28 mouse cellular contexts compared by ENCODE assay signal in genomic region chr6:16458279-16458678, GRCm38 (mm10).
DNase-seq lines count a peak whose midpoint lies in the region; ATAC-seq lines count a peak whose summit lies in the region.
"Had no signal": no experiment of that assay in that cellular context is flagged by ENCODE, and none has a peak within 500 bp of the region (broad histone marks: within the 10 kb centered on the region; RNA-seq: fewer than 3 reads in every experiment).

No protein-coding gene starts in this region.

- no peak overlapping the region for H3K4me3 ChIP-seq in forebrain, embryonic 15.5 days
- no peak overlapping the region for H3K4me3 ChIP-seq in forebrain, embryonic 11.5 days (ENCODE audit: low read depth, low read length)
- H3K4me3 ChIP-seq: embryonic facial prominence, embryonic 13.5 days; heart, adult 2 months; heart, embryonic 13.5 days; hindbrain, embryonic 15.5 days; liver, embryonic 12.5 days; megakaryocyte, embryonic 14.5 days; midbrain, embryonic 12.5 days; myocyte; neural tube, embryonic 12.5 days had no signal

- no peak overlapping the region for H3K4me2 ChIP-seq in forebrain, embryonic 15.5 days (replicated peaks)
- no peak overlapping the region for H3K4me2 ChIP-seq in forebrain, embryonic 11.5 days (ENCODE audit: low read depth, low read length, severe bottlenecking)
- H3K4me2 ChIP-seq: embryonic facial prominence, embryonic 13.5 days; heart, embryonic 13.5 days; hindbrain, embryonic 15.5 days; liver, embryonic 12.5 days; midbrain, embryonic 12.5 days; neural tube, embryonic 12.5 days had no signal

- DNase-seq in forebrain, embryonic 11.5 days (ENCODE audit: low spot score): no peak
- DNase-seq in layer of hippocampus, adult 11-12 months (ENCODE audit: low spot score): peak; percentile 7
- no peak for DNase-seq in layer of hippocampus, postnatal 36 days
- DNase-seq in right cerebral cortex, adult 2 months (ENCODE audit: low spot score in 2 of 2): peak; percentile 9 to 10
- DNase-seq in right cerebral cortex, postnatal 14 days: no peak
- DNase-seq: adrenal gland, adult 8-10 months; cerebellum, adult 11-12 months; cerebellum, adult 9-11 months; heart, adult 2 months; heart, postnatal 10 days; kidney, adult 11 months; kidney, postnatal 14 days; liver, postnatal 0 days; lung, postnatal 36 days; right cerebral cortex, adult 18-20 months; thymus, postnatal 4 days had no signal

- peak; percentile 29; the same call in 1 of the 2 replicates for ATAC-seq in forebrain, embryonic 15.5 days (replicated peaks)
- ATAC-seq in forebrain, embryonic 11.5 days (replicated peaks; ENCODE audit: low FRiP score): no peak
- no peak for ATAC-seq in megakaryocyte, adult 5-6 weeks (ENCODE audit: poor library complexity, severe bottlenecking)
- ATAC-seq: inflammation-experienced regulatory T-cells, adult 6 months; liver, embryonic 12.5 days; liver, postnatal 0 days had no signal

- no peaks in the 10 kb centered on the region for H3K4me1 ChIP-seq in forebrain, embryonic 15.5 days
- H3K4me1 ChIP-seq in forebrain, embryonic 11.5 days (replicated peaks; ENCODE audit: control insufficient read depth, insufficient read depth, low read length): no peaks in the 10 kb centered on the region
- H3K4me1 ChIP-seq: embryonic facial prominence, embryonic 13.5 days; heart, embryonic 13.5 days; hindbrain, embryonic 15.5 days; liver, embryonic 12.5 days; megakaryocyte, embryonic 14.5 days; midbrain, embryonic 12.5 days; neural tube, embryonic 12.5 days had no signal

- H3K9ac ChIP-seq in forebrain, embryonic 15.5 days (replicated peaks): no peak overlapping the region
- H3K9ac ChIP-seq in forebrain, embryonic 11.5 days (ENCODE audit: low read length): no peak overlapping the region
- H3K9ac ChIP-seq: embryonic facial prominence, embryonic 13.5 days; heart, embryonic 13.5 days; hindbrain, embryonic 15.5 days; liver, embryonic 12.5 days; liver, postnatal 0 days; midbrain, embryonic 12.5 days; neural tube, embryonic 12.5 days had no signal

- no peaks in the 10 kb centered on the region for H3K9me3 ChIP-seq in forebrain, embryonic 15.5 days
- no peaks in the 10 kb centered on the region for H3K9me3 ChIP-seq in forebrain, embryonic 11.5 days (ENCODE audit: control insufficient read depth, low read length)
- H3K9me3 ChIP-seq: embryonic facial prominence, embryonic 13.5 days; G1E; heart, embryonic 13.5 days; hindbrain, embryonic 15.5 days; liver, embryonic 12.5 days; megakaryocyte, embryonic 14.5 days; midbrain, embryonic 12.5 days; neural tube, embryonic 12.5 days had no signal

- no peak overlapping the region for H3K27ac ChIP-seq in forebrain, embryonic 15.5 days (replicated peaks)
- H3K27ac ChIP-seq in forebrain, embryonic 11.5 days (ENCODE audit: low read depth, low read length): no peak overlapping the region
- H3K27ac ChIP-seq: embryonic facial prominence, embryonic 13.5 days; heart, adult 2 months; heart, embryonic 13.5 days; hindbrain, embryonic 15.5 days; liver, embryonic 12.5 days; midbrain, embryonic 12.5 days; neural tube, embryonic 12.5 days had no signal

- no peaks in the 10 kb centered on the region for H3K36me3 ChIP-seq in forebrain, embryonic 15.5 days
- H3K36me3 ChIP-seq in forebrain, embryonic 11.5 days (ENCODE audit: control insufficient read depth, insufficient read depth, low read length): no peaks in the 10 kb centered on the region
- H3K36me3 ChIP-seq: embryonic facial prominence, embryonic 13.5 days; G1E; heart, embryonic 13.5 days; hindbrain, embryonic 15.5 days; liver, embryonic 12.5 days; midbrain, embryonic 12.5 days; neural tube, embryonic 12.5 days had no signal

- no peaks in the 10 kb centered on the region for H3K27me3 ChIP-seq in forebrain, embryonic 15.5 days
- H3K27me3 ChIP-seq in forebrain, embryonic 11.5 days (ENCODE audit: control insufficient read depth, insufficient read depth, low read length): no peaks in the 10 kb centered on the region
- H3K27me3 ChIP-seq: embryonic facial prominence, embryonic 13.5 days; heart, embryonic 13.5 days; hindbrain, embryonic 15.5 days; liver, embryonic 12.5 days; megakaryocyte, embryonic 14.5 days; midbrain, embryonic 12.5 days; neural tube, embryonic 12.5 days had no signal

- WGBS in forebrain, embryonic 15.5 days: 68% methylated on average over 3 of the region's 3 CpGs
- WGBS in forebrain, embryonic 11.5 days: 90% methylated on average over 3 of the region's 3 CpGs

Comparison
In these comparisons a context has a peak if more than half of its experiments do, and no peak if none do; other contexts are left out.
1. DNase-seq: peak in layer of hippocampus, adult 11-12 months (single experiment) and right cerebral cortex, adult 2 months (2 of 2); none in forebrain, embryonic 11.5 days (single experiment), layer of hippocampus, postnatal 36 days (0 of 2) and right cerebral cortex, postnatal 14 days (single experiment).